Mouse (Mus musculus) hindbrain, embryonic 12.5 days (tissue): ENCODE measurements around the gene Gm10320. TPM values are rescaled to one million over a fixed set of nuclear protein-coding genes. Genes with fewer than 3 reads are reported as not detected.

Experiments used
- ATAC-seq: fragments of 200-750 bp; cut with Nextera tagmentation; 2 replicates; pipeline ENCODE4 v1.8.0; 2017; ENCODE audit warnings: moderate TSS enrichment; ENCODE audit not compliant: low FRiP score
- H3K27ac ChIP-seq: fragments of 300-500 bp; sonication (generic); 2 replicates; pipeline ENCODE4 v1.5.1; 2016; ENCODE audit warnings: mild to moderate bottlenecking
- H3K27me3 ChIP-seq: fragments of 300-500 bp; sonication (generic); 2 replicates; pipeline ENCODE4 v1.6.1; 2016; ENCODE audit warnings: mild to moderate bottlenecking
- H3K36me3 ChIP-seq: fragments of 300-500 bp; sonication (generic); 2 replicates; pipeline ENCODE4 v1.6.1; 2016; ENCODE audit warnings: mild to moderate bottlenecking
- H3K4me1 ChIP-seq: fragments of 300-500 bp; sonication (generic); 2 replicates; pipeline ENCODE4 v1.6.1; 2016
- H3K4me2 ChIP-seq: fragments of 300-500 bp; sonication (generic); replicated peaks from 2 replicates; pipeline ENCODE4 v1.6.1; 2016; ENCODE audit warnings: mild to moderate bottlenecking
- H3K4me3 ChIP-seq: fragments of 300-500 bp; sonication (generic); 2 replicates; pipeline ENCODE4 v1.5.1; 2016; ENCODE audit warnings: mild to moderate bottlenecking
- H3K9ac ChIP-seq: fragments of 300-500 bp; sonication (generic); 2 replicates; pipeline ENCODE4 v1.6.1; 2016; ENCODE audit warnings: mild to moderate bottlenecking, moderate library complexity
- H3K9me3 ChIP-seq: fragments of 300-500 bp; sonication (generic); replicated peaks from 2 replicates; pipeline ENCODE4 v1.6.1; 2016; ENCODE audit warnings: mild to moderate bottlenecking
- WGBS: fragments of 180-500 bp; shearing (Covaris S2); methylation state at CpG from one replicate; pipeline ENCODE4 v1.1.7; 2016; 5-methylcytosine and 5-hydroxymethylcytosine counted together
- polyA plus RNA-seq: library from polyadenylated mRNA; unstranded; fragments of >200 nt; fragmentation: Nextera tagmentation; extraction: Ambion mirVana; gene quantifications from 2 replicates; pipeline ENCODE4 v1.2.1, GENCODE M21; 2016

The Gm10320 gene
- polyA plus RNA-seq, 1 experiment from 2014 or later = not detected

DNA sequence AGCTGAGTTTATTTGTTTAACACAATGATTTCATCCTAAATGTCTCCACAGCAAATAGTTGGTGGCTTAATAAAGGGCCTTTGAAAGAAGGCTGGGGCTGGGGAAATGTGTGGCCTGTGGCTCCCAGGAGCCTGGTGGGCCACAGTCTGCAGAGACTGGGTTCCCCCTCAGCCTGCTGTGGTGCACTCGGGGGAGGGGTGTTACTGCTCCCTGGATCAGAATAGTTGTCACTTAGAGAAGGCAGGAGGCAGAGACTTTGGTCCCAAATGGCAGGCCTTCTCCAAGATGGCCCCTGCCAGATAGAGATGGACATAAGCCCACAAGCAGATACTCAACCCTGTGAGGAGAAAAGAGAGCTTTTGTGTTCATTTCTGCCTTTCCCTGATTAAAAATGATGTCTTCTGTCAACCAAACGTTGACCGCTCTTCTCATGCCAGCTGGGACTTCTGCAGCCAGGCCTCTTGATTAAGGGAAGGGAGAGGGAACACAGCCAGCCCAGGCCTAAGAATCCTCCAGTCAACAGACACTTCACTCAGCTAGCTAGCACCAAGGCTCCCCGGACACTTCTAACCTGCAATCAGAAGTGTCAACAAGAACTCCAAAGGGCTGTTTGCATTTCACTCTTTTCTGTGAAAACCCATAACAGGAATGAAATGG lies 14.8 kb downstream of the Gm10320 start:
- no peak overlapping the region for H3K4me3 ChIP-seq
- ATAC-seq = no peak
- peaks cover 7% of the 10 kb centered on the region; the same call in 1 of the 2 replicates for H3K27me3 ChIP-seq
- no peak overlapping the region for H3K9ac ChIP-seq
- no peaks in the 10 kb centered on the region for H3K36me3 ChIP-seq
- 59% methylated on average over 4 of the region's 4 CpGs for WGBS
- H3K4me1 ChIP-seq = peaks cover 11% of the 10 kb centered on the region
- no peaks in the 10 kb centered on the region for H3K9me3 ChIP-seq
- peak overlapping the region; percentile 1; the same call in 1 of the 2 replicates for H3K27ac ChIP-seq
- H3K4me2 ChIP-seq = no peak overlapping the region

DNA sequence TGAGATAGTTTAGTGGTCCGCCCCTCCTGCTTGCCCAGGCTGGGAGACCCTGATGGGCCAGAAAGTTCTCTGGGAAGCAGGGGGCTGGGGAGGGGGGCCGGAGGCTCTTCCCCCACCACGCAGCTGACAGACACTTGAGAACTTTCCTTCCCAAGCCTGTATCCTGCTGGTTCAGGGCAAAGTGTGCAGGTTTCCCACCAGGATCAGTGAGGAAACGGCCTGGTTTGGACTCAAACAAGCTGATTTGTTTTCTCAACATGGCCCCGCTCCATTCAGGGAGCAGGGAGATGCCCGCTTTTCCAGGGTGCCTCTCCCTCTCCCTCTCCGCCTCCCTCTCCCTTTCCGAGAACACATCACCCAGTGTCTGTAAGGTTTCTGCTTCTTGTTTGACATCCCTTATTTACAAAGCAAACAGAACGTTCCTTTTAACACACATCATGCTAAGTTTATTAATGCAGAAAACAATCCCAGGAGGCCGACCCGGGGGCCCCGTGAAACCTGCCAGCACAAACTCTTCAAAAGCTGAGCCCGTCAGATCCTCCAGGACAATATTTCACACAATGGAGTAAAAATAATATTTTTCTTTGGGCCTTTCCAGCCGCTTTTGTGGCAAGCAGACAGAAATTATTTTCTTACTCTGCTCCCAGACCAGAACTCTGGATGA lies 15.5 kb downstream of the Gm10320 start:
- H3K27ac ChIP-seq = peak overlapping the region; percentile 44; the same call in 1 of the 2 replicates
- ATAC-seq = no peak
- WGBS = 40% methylated on average over 14 of the region's 14 CpGs

DNA sequence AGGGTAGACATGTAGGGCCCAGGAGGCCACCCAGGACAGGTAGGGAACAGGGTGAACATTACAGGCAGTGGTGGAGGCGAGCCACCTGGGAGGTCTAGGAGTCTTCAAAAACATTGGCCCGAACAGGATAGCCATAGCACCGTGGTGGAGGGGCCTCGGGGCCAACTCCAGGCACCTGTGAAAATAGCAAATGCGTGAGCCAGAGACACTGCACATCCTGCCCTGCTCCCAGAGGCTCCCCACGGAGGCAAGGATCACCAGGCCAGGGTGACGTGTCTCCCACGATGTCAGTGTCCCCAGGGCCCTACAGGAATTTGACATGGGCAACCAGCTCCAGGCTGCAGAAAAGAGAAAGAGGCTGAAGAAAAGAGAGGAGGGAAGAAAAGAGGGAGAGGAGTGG lies 16.1 kb downstream of the Gm10320 start:
- Histone ChIP-seq H3K4me1 (peaks cover 11% of the 10 kb centered on the region), H3K9ac (no peak overlapping the region), H3K4me2 (no peak overlapping the region), H3K36me3 (no peaks in the 10 kb centered on the region), H3K4me3 (no peak overlapping the region), H3K27ac (peak overlapping the region; percentile 44; the same call in 1 of the 2 replicates), H3K9me3 (no peaks in the 10 kb centered on the region), H3K27me3 (peaks cover 10% of the 10 kb centered on the region; the same call in 1 of the 2 replicates)
- no peak for ATAC-seq
- 52% methylated on average over 8 of the region's 8 CpGs for WGBS

More for the DNA sequence above, 15.5 kb downstream of the Gm10320 start:
- H3K9ac ChIP-seq = no peak overlapping the region
- H3K27me3 ChIP-seq = peaks cover 10% of the 10 kb centered on the region; the same call in 1 of the 2 replicates
- no peak overlapping the region for H3K4me3 ChIP-seq
- H3K4me2 ChIP-seq = no peak overlapping the region
- H3K36me3 ChIP-seq = no peaks in the 10 kb centered on the region
- H3K4me1 ChIP-seq = peaks cover 11% of the 10 kb centered on the region
- H3K9me3 ChIP-seq = no peaks in the 10 kb centered on the region

DNA sequence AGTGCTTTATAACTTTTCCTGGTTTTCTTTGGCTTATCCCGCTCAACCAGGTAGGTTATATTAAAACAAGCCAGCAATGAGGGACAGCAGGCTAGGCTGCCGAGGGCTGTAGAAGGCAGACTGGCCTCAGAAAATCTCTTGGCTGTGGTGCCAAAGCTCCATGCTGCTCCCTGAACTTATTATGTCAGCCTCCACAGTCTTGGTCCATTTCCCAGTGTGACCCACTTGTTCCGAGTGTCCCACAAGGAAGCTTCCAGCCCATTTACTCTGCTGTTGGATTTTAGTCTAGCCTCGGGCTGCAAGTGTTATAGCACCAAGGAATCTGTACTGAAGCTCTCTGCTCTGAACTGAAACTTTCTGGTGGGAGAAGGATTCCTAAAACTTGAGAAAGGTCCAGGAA lies 18.8 kb downstream of the Gm10320 start:
- no peak overlapping the region for H3K4me3 ChIP-seq
- H3K4me2 ChIP-seq = no peak overlapping the region
- no peak for ATAC-seq
- peaks cover 11% of the 10 kb centered on the region for H3K4me1 ChIP-seq
- no peak overlapping the region for H3K27ac ChIP-seq
- no peaks in the 10 kb centered on the region for H3K36me3 ChIP-seq
- no peak overlapping the region for H3K9ac ChIP-seq
- H3K27me3 ChIP-seq = peaks cover 10% of the 10 kb centered on the region; the same call in 1 of the 2 replicates
- H3K9me3 ChIP-seq = no peaks in the 10 kb centered on the region
- 88% methylated on average over 4 of the region's 4 CpGs for WGBS

DNA sequence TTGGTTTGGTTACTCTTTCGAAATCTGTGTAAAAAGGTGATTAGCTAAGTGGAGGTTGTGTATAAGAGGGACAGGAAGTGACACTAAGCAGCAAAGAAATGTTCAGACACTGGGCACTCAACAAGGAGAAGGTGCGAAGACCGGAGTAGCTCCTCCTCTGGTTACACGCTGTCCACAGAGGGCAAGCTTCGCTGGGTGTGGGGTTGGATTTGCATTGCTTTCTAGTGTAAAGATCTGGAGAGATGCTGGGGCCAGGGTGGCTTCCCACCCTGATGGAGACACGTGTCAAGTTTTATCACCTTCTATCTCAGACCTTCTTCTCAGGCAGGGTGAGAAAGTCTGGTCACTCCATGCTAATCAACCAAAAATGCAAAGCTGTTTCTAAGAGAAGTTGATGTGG lies 20.0 kb downstream of the Gm10320 start:
- H3K27ac ChIP-seq = no peak overlapping the region
- 79% methylated on average over 6 of the region's 6 CpGs for WGBS

DNA sequence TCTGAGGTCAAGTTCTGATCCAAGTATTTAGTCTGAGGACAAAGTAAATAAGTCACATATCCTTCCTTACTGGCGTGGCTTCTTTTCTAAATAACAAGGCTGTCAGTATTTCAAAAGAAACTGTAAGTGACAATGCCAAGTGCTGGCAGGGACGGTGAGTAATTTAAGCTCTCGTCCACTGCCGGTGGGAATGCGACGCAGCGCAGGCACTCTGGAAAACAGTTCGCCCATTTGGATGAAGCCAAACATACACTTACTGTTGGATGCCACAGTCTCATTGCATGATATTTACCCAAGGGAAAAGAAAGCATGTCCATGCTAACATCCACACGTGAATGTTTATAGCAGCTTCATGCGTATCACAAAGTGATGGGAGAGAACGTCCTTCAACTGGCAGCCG lies 21.5 kb downstream of the Gm10320 start:
- 76% methylated on average over 12 of the region's 12 CpGs for WGBS
- Histone ChIP-seq H3K27me3 (0 out of 2 replicates have a peak, but pooled peaks cover 5% of the 10 kb centered on the region), H3K4me3 (no peak overlapping the region), H3K9me3 (no peaks in the 10 kb centered on the region), H3K36me3 (no peaks in the 10 kb centered on the region), H3K4me2 (no peak overlapping the region), H3K9ac (no peak overlapping the region), H3K27ac (no peak overlapping the region), H3K4me1 (no peaks in the 10 kb centered on the region)
- ATAC-seq = no peak

More for the DNA sequence above, 20.0 kb downstream of the Gm10320 start:
- peaks cover 5% of the 10 kb centered on the region for H3K4me1 ChIP-seq
- no peak overlapping the region for H3K9ac ChIP-seq
- H3K4me2 ChIP-seq = no peak overlapping the region
- ATAC-seq = no peak
- H3K27me3 ChIP-seq = peaks cover 10% of the 10 kb centered on the region; the same call in 1 of the 2 replicates
- no peaks in the 10 kb centered on the region for H3K9me3 ChIP-seq
- no peaks in the 10 kb centered on the region for H3K36me3 ChIP-seq
- H3K4me3 ChIP-seq = no peak overlapping the region

DNA sequence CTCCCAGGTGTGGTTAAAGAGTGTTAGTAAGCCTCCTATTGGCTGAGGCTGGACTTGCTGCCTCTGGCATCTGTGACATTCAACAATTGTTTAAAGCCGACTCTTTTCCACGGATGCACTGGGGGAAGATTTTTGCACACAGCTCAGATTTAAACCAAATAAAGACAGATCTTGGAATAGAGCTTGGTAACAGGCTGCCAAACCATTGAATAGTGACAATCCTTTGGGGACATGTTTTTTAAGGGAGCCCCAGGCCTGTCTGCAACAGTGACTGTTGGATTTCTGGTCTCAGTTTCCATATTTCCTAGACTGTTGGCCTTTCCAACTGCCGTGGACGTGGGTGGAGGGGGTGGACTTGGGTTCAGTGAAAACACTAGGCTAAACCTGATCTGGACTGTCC lies 21.9 kb downstream of the Gm10320 start:
- no peak overlapping the region for H3K4me2 ChIP-seq
- no peaks in the 10 kb centered on the region for H3K36me3 ChIP-seq
- WGBS = 73% methylated on average over 4 of the region's 4 CpGs
- no peak for ATAC-seq
- no peak overlapping the region for H3K4me3 ChIP-seq
- 0 out of 2 replicates have a peak, but pooled peaks cover 5% of the 10 kb centered on the region for H3K27me3 ChIP-seq
- H3K9ac ChIP-seq = no peak overlapping the region
- no peaks in the 10 kb centered on the region for H3K4me1 ChIP-seq
- H3K27ac ChIP-seq = no peak overlapping the region
- H3K9me3 ChIP-seq = no peaks in the 10 kb centered on the region

DNA sequence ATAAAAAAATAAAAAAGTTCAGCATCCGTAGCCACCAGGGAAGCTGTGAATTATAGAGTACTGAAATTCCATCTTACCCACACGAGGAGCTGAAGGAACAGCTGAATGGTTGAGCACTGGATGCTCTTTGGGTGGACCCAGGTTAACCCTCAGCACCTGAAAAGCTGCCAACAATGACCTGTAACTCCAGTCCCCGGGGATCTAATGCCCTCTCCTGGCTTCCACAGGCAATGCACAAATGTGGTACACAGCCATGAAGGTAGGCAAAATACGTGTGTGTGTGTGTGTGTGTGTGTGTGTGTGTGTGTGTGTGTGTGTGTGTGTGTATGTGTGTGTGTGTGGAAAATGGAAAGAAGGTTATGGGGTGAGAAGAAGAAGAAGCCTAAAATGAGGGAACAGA lies 30.3 kb downstream of the Gm10320 start:
- no peak overlapping the region for H3K9ac ChIP-seq
- no peaks in the 10 kb centered on the region for H3K4me1 ChIP-seq
- no peaks in the 10 kb centered on the region for H3K9me3 ChIP-seq
- no peak overlapping the region for H3K4me3 ChIP-seq
- no peak overlapping the region for H3K27ac ChIP-seq
- WGBS = 63% methylated on average over 4 of the region's 4 CpGs
- ATAC-seq = no peak
- no peaks in the 10 kb centered on the region for H3K36me3 ChIP-seq
- no peak overlapping the region for H3K4me2 ChIP-seq
- no peaks in the 10 kb centered on the region for H3K27me3 ChIP-seq

DNA sequence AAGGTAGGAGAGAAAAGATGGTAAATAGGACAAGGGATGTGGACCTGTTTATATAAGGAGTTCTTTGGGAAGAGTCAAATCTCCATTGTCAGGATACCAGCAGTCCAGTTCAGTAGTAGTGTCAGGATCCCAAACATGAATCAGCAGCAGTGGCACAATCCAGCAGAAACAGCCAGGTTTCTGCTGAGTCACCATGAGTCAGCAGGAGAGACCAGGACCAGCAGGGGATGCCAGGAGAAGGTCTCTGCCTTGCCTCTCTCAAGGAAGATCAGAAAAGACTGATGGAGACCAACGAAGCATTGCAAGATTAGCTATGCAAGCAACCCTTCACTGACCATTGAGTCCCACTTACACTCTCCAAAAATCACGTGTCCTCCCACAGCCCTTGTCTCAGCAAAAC lies 35.4 kb downstream of the Gm10320 start:
- 72% methylated on average over 2 of the region's 2 CpGs for WGBS

DNA sequence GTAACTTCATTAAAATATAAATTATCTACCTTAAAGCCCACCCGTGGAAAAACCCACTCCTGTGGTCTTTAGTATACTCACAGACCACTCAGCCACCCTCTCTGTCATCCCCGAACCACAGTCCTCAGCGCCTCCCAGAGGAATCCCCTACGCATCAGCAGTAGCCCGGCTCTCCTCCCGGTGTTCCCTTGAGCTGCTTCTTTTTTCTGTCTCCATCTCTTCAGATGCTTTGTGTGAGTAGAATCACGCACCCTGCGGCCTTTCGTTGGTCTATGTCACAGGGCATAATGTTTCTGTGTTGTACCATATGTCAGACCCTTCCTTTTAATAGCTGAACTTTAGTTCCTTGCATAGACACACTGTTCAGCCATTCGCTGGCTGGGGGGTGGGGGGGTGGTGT lies 36.2 kb downstream of the Gm10320 start:
- Histone ChIP-seq H3K9me3 (0 out of 2 replicates have a peak, but pooled peaks cover 5% of the 10 kb centered on the region), H3K4me3 (no peak overlapping the region), H3K4me1 (no peaks in the 10 kb centered on the region), H3K27ac (no peak overlapping the region), H3K27me3 (no peaks in the 10 kb centered on the region), H3K4me2 (no peak overlapping the region), H3K9ac (no peak overlapping the region), H3K36me3 (no peaks in the 10 kb centered on the region)
- ATAC-seq = no peak
- 81% methylated on average over 10 of the region's 10 CpGs for WGBS

More for the DNA sequence above, 35.4 kb downstream of the Gm10320 start:
- H3K27ac ChIP-seq = no peak overlapping the region
- H3K9me3 ChIP-seq = no peaks in the 10 kb centered on the region
- no peak for ATAC-seq
- no peak overlapping the region for H3K9ac ChIP-seq
- H3K4me2 ChIP-seq = no peak overlapping the region
- H3K27me3 ChIP-seq = no peaks in the 10 kb centered on the region
- no peak overlapping the region for H3K4me3 ChIP-seq
- no peaks in the 10 kb centered on the region for H3K36me3 ChIP-seq
- H3K4me1 ChIP-seq = no peaks in the 10 kb centered on the region

DNA sequence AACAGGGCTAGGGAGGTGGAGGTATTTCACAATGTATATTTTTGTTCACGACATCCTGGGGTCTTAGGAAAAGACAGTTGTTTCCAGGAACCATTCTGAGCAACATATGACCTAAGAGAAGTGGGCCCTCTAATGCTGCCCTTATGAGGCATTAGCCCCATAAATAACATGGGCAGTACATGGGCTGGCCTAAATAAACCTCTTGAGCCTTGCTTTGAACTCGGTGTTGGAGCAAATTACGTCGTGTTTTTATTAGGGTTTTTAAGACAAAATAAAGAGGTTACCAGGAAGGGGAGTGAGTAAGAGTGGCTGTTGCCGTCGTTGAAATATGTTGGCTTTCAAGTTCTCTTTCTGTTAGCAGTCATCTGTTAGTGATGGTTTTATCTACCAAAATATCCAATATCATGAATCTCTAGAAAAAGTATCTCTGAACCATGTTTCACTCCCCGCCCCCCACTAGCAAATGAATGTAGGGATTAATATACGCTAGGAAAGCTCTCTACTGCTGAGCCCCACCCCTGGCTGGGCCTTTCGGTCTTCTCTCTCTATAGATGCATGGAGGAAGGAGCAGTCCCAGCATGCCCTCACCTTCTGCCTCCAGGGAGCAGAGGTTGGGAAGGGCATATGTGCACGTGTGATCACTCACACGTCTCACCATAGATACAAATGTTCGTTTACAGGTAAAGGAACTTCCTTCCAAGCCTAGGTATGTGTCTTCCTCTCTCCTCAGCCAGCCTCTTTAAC lies 37.4 kb downstream of the Gm10320 start:
- 90% methylated on average over 12 of the region's 12 CpGs for WGBS
- Histone ChIP-seq H3K9ac (no peak overlapping the region), H3K27me3 (no peaks in the 10 kb centered on the region), H3K36me3 (no peaks in the 10 kb centered on the region), H3K4me2 (no peak overlapping the region), H3K4me3 (no peak overlapping the region), H3K27ac (no peak overlapping the region), H3K4me1 (no peaks in the 10 kb centered on the region), H3K9me3 (0 out of 2 replicates have a peak, but pooled peaks cover 5% of the 10 kb centered on the region)
- no peak for ATAC-seq

DNA sequence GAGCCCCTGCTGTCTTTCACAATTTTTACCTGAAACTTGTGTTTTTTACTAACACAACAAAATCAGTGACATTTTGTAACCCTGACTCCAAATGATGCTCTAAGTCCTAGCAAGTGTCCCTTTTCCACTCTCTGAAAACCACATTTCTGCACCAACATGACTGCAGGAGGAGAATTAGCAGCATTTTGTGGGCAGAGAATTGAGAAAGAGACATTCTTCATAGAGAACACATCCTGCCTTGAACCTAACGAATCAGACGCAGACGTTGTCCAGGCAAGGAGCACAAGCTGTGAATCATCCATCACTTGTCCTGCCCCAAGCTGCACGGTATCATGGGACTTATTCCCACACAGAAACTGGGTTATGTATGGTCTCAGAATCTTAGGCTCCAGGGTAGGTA lies 38.7 kb downstream of the Gm10320 start:
- WGBS = 81% methylated on average over 4 of the region's 4 CpGs
- 0 out of 2 replicates have a peak, but pooled peaks cover 5% of the 10 kb centered on the region for H3K9me3 ChIP-seq
- no peak overlapping the region for H3K27ac ChIP-seq
- no peak overlapping the region for H3K4me3 ChIP-seq
- H3K4me2 ChIP-seq = no peak overlapping the region
- H3K36me3 ChIP-seq = no peaks in the 10 kb centered on the region
- H3K9ac ChIP-seq = no peak overlapping the region
- no peaks in the 10 kb centered on the region for H3K4me1 ChIP-seq
- ATAC-seq = no peak
- H3K27me3 ChIP-seq = no peaks in the 10 kb centered on the region
